Mouse (Mus musculus): Measurements from ENCODE around the gene Crcp. TPM values are rescaled to one million over a fixed set of nuclear protein-coding genes. Genes with fewer than 3 reads are reported as not detected.

Crcp gene
- polyA plus RNA-seq, 1 experiment from 2014 or later: 31.6 TPM

GRCm38 (mm10) chr5:130078834-130079156 is 49.7 kb downstream of the Crcp start:
- Histone ChIP-seq H3K4me1 (replicated peaks) (peaks cover 27% of the 10 kb centered on the region), H3K4me3 (replicated peaks) (peak overlapping the region; percentile 81), H3K4me2 (peak overlapping the region; percentile 98), H3K9me3 (replicated peaks) (peaks cover 4% of the 10 kb centered on the region; the same call in 1 of the 2 replicates), H3K27me3 (peaks cover 10% of the 10 kb centered on the region), H3K9ac (peak overlapping the region; percentile 91), H3K27ac (peak overlapping the region; percentile 36), H3K36me3 (peaks cover 7% of the 10 kb centered on the region)
- ATAC-seq (ENCODE audit: low read depth): peak; percentile 13; the same call in 1 of the 2 replicates
- WGBS (ENCODE audit: insufficient replicate concordance): 50% methylated on average over 6 of the region's 6 CpGs
- no peak for DNase-seq

GRCm38 (mm10) chr5:130079202-130080050 is 50.3 kb downstream of the Crcp start:
- Histone ChIP-seq H3K27me3 (peaks cover 10% of the 10 kb centered on the region), H3K4me1 (replicated peaks) (peaks cover 28% of the 10 kb centered on the region), H3K9me3 (replicated peaks) (peaks cover 4% of the 10 kb centered on the region; the same call in 1 of the 2 replicates), H3K36me3 (peaks cover 13% of the 10 kb centered on the region), H3K9ac (peak overlapping the region; percentile 91), H3K4me3 (replicated peaks) (peak overlapping the region; percentile 81), H3K27ac (peak overlapping the region; percentile 77), H3K4me2 (peak overlapping the region; percentile 98)
- 1% methylated on average over 84 of the region's 86 CpGs for WGBS (ENCODE audit: insufficient replicate concordance)
- DNase-seq (peak; percentile 86), ATAC-seq (ENCODE audit: low read depth) (peak; percentile 89)

GRCm38 (mm10) chr5:130080051-130080681 is 51.1 kb downstream of the Crcp start:
- 77% methylated on average over 16 of the region's 16 CpGs for WGBS (ENCODE audit: insufficient replicate concordance)
- Histone ChIP-seq H3K9ac (peak overlapping the region; percentile 91), H3K27ac (peak overlapping the region; percentile 77), H3K36me3 (peaks cover 13% of the 10 kb centered on the region), H3K9me3 (replicated peaks) (peaks cover 4% of the 10 kb centered on the region; the same call in 1 of the 2 replicates), H3K4me3 (replicated peaks) (peak overlapping the region; percentile 81), H3K4me2 (peak overlapping the region; percentile 98), H3K27me3 (peaks cover 10% of the 10 kb centered on the region), H3K4me1 (replicated peaks) (peaks cover 33% of the 10 kb centered on the region)
- DNase-seq (no peak), ATAC-seq (ENCODE audit: low read depth) (no peak)

- Histone ChIP-seq H3K36me3 (peaks cover 13% of the 10 kb centered on the region), H3K4me1 (replicated peaks) (peaks cover 33% of the 10 kb centered on the region), H3K4me2 (no peak overlapping the region), H3K9ac (no peak overlapping the region), H3K27ac (no peak overlapping the region), H3K4me3 (replicated peaks) (no peak overlapping the region), H3K27me3 (peaks cover 10% of the 10 kb centered on the region), H3K9me3 (replicated peaks) (peaks cover 4% of the 10 kb centered on the region; the same call in 1 of the 2 replicates)
- ATAC-seq (ENCODE audit: low read depth) (no peak), DNase-seq (no peak)
- 87% methylated on average over 8 of the region's 8 CpGs for WGBS (ENCODE audit: insufficient replicate concordance)
These were observed 52.2 kb downstream of the Crcp start for GRCm38 (mm10) chr5:130081181-130081881.

- H3K4me1 ChIP-seq (replicated peaks): peaks cover 33% of the 10 kb centered on the region
- no peak overlapping the region for H3K4me3 ChIP-seq (replicated peaks)
- DNase-seq: no peak
- H3K9me3 ChIP-seq (replicated peaks): peaks cover 4% of the 10 kb centered on the region; the same call in 1 of the 2 replicates
- no peak for ATAC-seq (ENCODE audit: low read depth)
- peaks cover 13% of the 10 kb centered on the region for H3K36me3 ChIP-seq
- no peak overlapping the region for H3K9ac ChIP-seq
- H3K27me3 ChIP-seq: peaks cover 5% of the 10 kb centered on the region
- no peak overlapping the region for H3K27ac ChIP-seq
- no peak overlapping the region for H3K4me2 ChIP-seq
- 62% methylated on average over 4 of the region's 4 CpGs for WGBS (ENCODE audit: insufficient replicate concordance)
These were observed 53.3 kb downstream of the Crcp start for GRCm38 (mm10) chr5:130082431-130082830.

- peaks cover 4% of the 10 kb centered on the region; the same call in 1 of the 2 replicates for H3K9me3 ChIP-seq (replicated peaks)
- 80% methylated on average over 3 of the region's 3 CpGs for WGBS (ENCODE audit: insufficient replicate concordance)
- no peak overlapping the region for H3K27ac ChIP-seq
- no peaks in the 10 kb centered on the region for H3K27me3 ChIP-seq
- no peak overlapping the region for H3K4me3 ChIP-seq (replicated peaks)
- peaks cover 34% of the 10 kb centered on the region for H3K4me1 ChIP-seq (replicated peaks)
- no peak overlapping the region for H3K9ac ChIP-seq
- ATAC-seq (ENCODE audit: low read depth): no peak
- H3K36me3 ChIP-seq: peaks cover 15% of the 10 kb centered on the region
- no peak overlapping the region for H3K4me2 ChIP-seq
- DNase-seq: no peak
These were observed 55.2 kb downstream of the Crcp start for GRCm38 (mm10) chr5:130084271-130084670.

- no peak overlapping the region for H3K27ac ChIP-seq
- no peaks in the 10 kb centered on the region for H3K27me3 ChIP-seq
- 82% methylated on average over 7 of the region's 7 CpGs for WGBS (ENCODE audit: insufficient replicate concordance)
- H3K9me3 ChIP-seq (replicated peaks): no peaks in the 10 kb centered on the region
- ATAC-seq (ENCODE audit: low read depth) (no peak), DNase-seq (no peak)
- H3K4me1 ChIP-seq (replicated peaks): peaks cover 41% of the 10 kb centered on the region
- peaks cover 12% of the 10 kb centered on the region; the same call in 1 of the 2 replicates for H3K36me3 ChIP-seq
- H3K9ac ChIP-seq: no peak overlapping the region
- no peak overlapping the region for H3K4me2 ChIP-seq
- H3K4me3 ChIP-seq (replicated peaks): no peak overlapping the region
These were observed 58.9 kb downstream of the Crcp start for GRCm38 (mm10) chr5:130088008-130088407.

- no peak overlapping the region for H3K4me2 ChIP-seq
- no peak overlapping the region for H3K27ac ChIP-seq
- no peak overlapping the region for H3K4me3 ChIP-seq (replicated peaks)
- H3K4me1 ChIP-seq (replicated peaks): peaks cover 41% of the 10 kb centered on the region
- DNase-seq: no peak
- H3K27me3 ChIP-seq: no peaks in the 10 kb centered on the region
- ATAC-seq (ENCODE audit: low read depth): no peak
- peaks cover 12% of the 10 kb centered on the region; the same call in 1 of the 2 replicates for H3K36me3 ChIP-seq
- 80% methylated on average over 4 of the region's 4 CpGs for WGBS (ENCODE audit: insufficient replicate concordance)
- no peak overlapping the region for H3K9ac ChIP-seq
- H3K9me3 ChIP-seq (replicated peaks): no peaks in the 10 kb centered on the region
These were observed 59.5 kb downstream of the Crcp start for GRCm38 (mm10) chr5:130088612-130089011.

- no peak overlapping the region for H3K4me2 ChIP-seq
- no peaks in the 10 kb centered on the region for H3K9me3 ChIP-seq (replicated peaks)
- WGBS (ENCODE audit: insufficient replicate concordance): 35% methylated on average over 7 of the region's 7 CpGs
- no peak overlapping the region for H3K9ac ChIP-seq
- no peaks in the 10 kb centered on the region for H3K27me3 ChIP-seq
- H3K27ac ChIP-seq: no peak overlapping the region; the same call in 1 of the 2 replicates
- no peak for ATAC-seq (ENCODE audit: low read depth)
- H3K4me3 ChIP-seq (replicated peaks): no peak overlapping the region
- peaks cover 8% of the 10 kb centered on the region; the same call in 1 of the 2 replicates for H3K36me3 ChIP-seq
- no peak for DNase-seq
- peaks cover 41% of the 10 kb centered on the region for H3K4me1 ChIP-seq (replicated peaks)
These were observed 60.1 kb downstream of the Crcp start for GRCm38 (mm10) chr5:130089177-130089576.

- Histone ChIP-seq H3K36me3 (peaks cover 6% of the 10 kb centered on the region; the same call in 1 of the 2 replicates), H3K4me1 (replicated peaks) (peaks cover 36% of the 10 kb centered on the region), H3K27ac (0 out of 2 replicates have a peak overlapping the region, but pooled peaks have one; percentile 34), H3K9ac (no peak overlapping the region), H3K4me2 (no peak overlapping the region), H3K27me3 (no peaks in the 10 kb centered on the region), H3K4me3 (replicated peaks) (no peak overlapping the region), H3K9me3 (replicated peaks) (no peaks in the 10 kb centered on the region)
- 63% methylated on average over 18 of the region's 18 CpGs for WGBS (ENCODE audit: insufficient replicate concordance)
- DNase-seq: no peak
- peak; percentile 39; the same call in 1 of the 2 replicates for ATAC-seq (ENCODE audit: low read depth)
These were observed 60.7 kb downstream of the Crcp start for GRCm38 (mm10) chr5:130089626-130090393.

Measured in liver, embryonic 13.5 days (tissue).